Mouse (Mus musculus): ENCODE data around the gene Arl13b. TPM values are rescaled to one million over a fixed set of nuclear protein-coding genes. Genes with fewer than 3 reads are reported as not detected.

Gene Arl13b
- total and polyA plus RNA-seq, 3 experiments: 9.3 to 14.5 (median 10.9) TPM

GRCm38 (mm10) chr16:62778282-62778681 is 68.6 kb downstream of the Arl13b start:
- Histone ChIP-seq H3K36me3 (replicated peaks in 1 of 2; ENCODE audit: control insufficient read depth in 1 of 2, insufficient read depth in 1 of 2, low read length in 1 of 2) (peaks cover 30 to 82% of the 10 kb centered on the region in 2 experiments), H3K27ac (ENCODE audit: insufficient read depth, low read depth) (no peak overlapping the region), H3K27me3 (replicated peaks) (no peaks in the 10 kb centered on the region), H3K9me3 (replicated peaks; ENCODE audit: low read length) (no peaks in the 10 kb centered on the region), H3K4me1 (ENCODE audit: control insufficient read depth in 1 of 2, insufficient read depth in 2 of 2) (peaks cover 0 to 29% of the 10 kb centered on the region in 2 experiments; a peak in 2 of 4 replicates), H3K4me2 (ENCODE audit: insufficient read depth, low read depth, poor library complexity, severe bottlenecking) (no peak overlapping the region), H3K79me2 (replicated peaks; ENCODE audit: control insufficient read depth, extremely low read depth, insufficient read depth, poor library complexity, severe bottlenecking) (peaks cover 2% of the 10 kb centered on the region; the same call in 1 of the 2 replicates), H3K4me3 (replicated peaks in 1 of 3; ENCODE audit: low read depth in 2 of 3, low read length in 2 of 3, poor library complexity in 1 of 3) (no peak overlapping the region), H3K9ac (ENCODE audit: insufficient read depth, low read depth) (no peak overlapping the region)
- dilution Hi-C loops (cut with MboI; ENCODE audit: extremely low pct_ligation_motif_present, extremely low pct_unique_long_range_greater_than_20kb, low sequenced_read_pairs): no loop called here
- DNase-seq (ENCODE audit: extremely low read depth): no peak
- no peak for TF ChIP-seq NRF1 (IDR thresholded peaks at IDR 0.05; ENCODE audit: low read depth, low read length)
- no peak for TF ChIP-seq POLR2AphosphoS2 (IDR thresholded peaks at IDR 0.05; ENCODE audit: low read depth, low read length)
- no peak for TF ChIP-seq KAT2A (IDR thresholded peaks at IDR 0.05; ENCODE audit: insufficient replicate concordance, low read length)
- TF ChIP-seq MAX (IDR thresholded peaks at IDR 0.05; ENCODE audit: low read length): no peak
- TF ChIP-seq SIN3A (IDR thresholded peaks at IDR 0.05; ENCODE audit: low read length): no peak
- no peak for TF ChIP-seq CHD1 (IDR thresholded peaks at IDR 0.05; ENCODE audit: low read depth, low read length)
- TF ChIP-seq MYC (IDR thresholded peaks at IDR 0.05; ENCODE audit: low read depth, low read length): no peak
- no peak for TF ChIP-seq USF2 (conservative IDR thresholded peaks at IDR 0.05; ENCODE audit: low read depth, low read length)
- no peak for TF ChIP-seq MAFK (IDR thresholded peaks at IDR 0.05; ENCODE audit: insufficient replicate concordance, low read length)
- no peak for TF ChIP-seq PAX5 (IDR thresholded peaks at IDR 0.05; ENCODE audit: low read length)
- TF ChIP-seq E2F4 (IDR thresholded peaks at IDR 0.05; ENCODE audit: insufficient replicate concordance, low read depth, low read length): no peak
- no peak for TF ChIP-seq HCFC1 (IDR thresholded peaks at IDR 0.05; ENCODE audit: low read depth, low read length)
- TF ChIP-seq SMC3 (IDR thresholded peaks at IDR 0.05; ENCODE audit: low read depth, low read length): no peak
- TF ChIP-seq BHLHE40 (IDR thresholded peaks at IDR 0.05; ENCODE audit: low read depth, low read length): no peak
- no peak for TF ChIP-seq CTCF (conservative IDR thresholded peaks at IDR 0.05 in 1 of 2, IDR thresholded peaks at IDR 0.05 in 1 of 2; ENCODE audit: low read depth in 2 of 2, low read length in 2 of 2)
- no peak for TF ChIP-seq IRF4 (IDR thresholded peaks at IDR 0.05; ENCODE audit: low read depth, low read length)
- in situ Hi-C loops (cut with MboI; ENCODE audit: low pct_ligation_motif_present, low pct_unique_long_range_greater_than_20kb, low sequenced_read_pairs): no loop called here

- H3K27me3 ChIP-seq (replicated peaks): no peaks in the 10 kb centered on the region
- H3K9me3 ChIP-seq (replicated peaks; ENCODE audit: low read length): no peaks in the 10 kb centered on the region
- H3K79me2 ChIP-seq (replicated peaks; ENCODE audit: control insufficient read depth, extremely low read depth, insufficient read depth, poor library complexity, severe bottlenecking): no peaks in the 10 kb centered on the region
- H3K4me1 ChIP-seq (ENCODE audit: control insufficient read depth in 1 of 2, insufficient read depth in 2 of 2): peaks cover 0 to 18% of the 10 kb centered on the region in 2 experiments; a peak in 2 of 4 replicates
- H3K4me3 ChIP-seq (replicated peaks in 1 of 3; ENCODE audit: low read depth in 2 of 3, low read length in 2 of 3, poor library complexity in 1 of 3): no peak overlapping the region
- H3K4me2 ChIP-seq (ENCODE audit: insufficient read depth, low read depth, poor library complexity, severe bottlenecking): no peak overlapping the region
- dilution Hi-C loops (cut with MboI; ENCODE audit: extremely low pct_ligation_motif_present, extremely low pct_unique_long_range_greater_than_20kb, low sequenced_read_pairs): no loop called here
- no peak for DNase-seq (ENCODE audit: extremely low read depth)
- no peak overlapping the region for H3K9ac ChIP-seq (ENCODE audit: insufficient read depth, low read depth)
- no peak for TF ChIP-seq CTCF (conservative IDR thresholded peaks at IDR 0.05 in 1 of 2, IDR thresholded peaks at IDR 0.05 in 1 of 2; ENCODE audit: low read depth in 2 of 2, low read length in 2 of 2)
- no peak for TF ChIP-seq UBTF (IDR thresholded peaks at IDR 0.05; ENCODE audit: low read depth, low read length)
- TF ChIP-seq MYC (IDR thresholded peaks at IDR 0.05; ENCODE audit: low read depth, low read length): no peak
- no peak for TF ChIP-seq ZKSCAN1 (IDR thresholded peaks at IDR 0.05; ENCODE audit: borderline replicate concordance, low read depth, low read length)
- TF ChIP-seq MEF2A (IDR thresholded peaks at IDR 0.05; ENCODE audit: borderline replicate concordance, low read depth, low read length): no peak
- no peak for TF ChIP-seq HCFC1 (IDR thresholded peaks at IDR 0.05; ENCODE audit: low read depth, low read length)
- no peak overlapping the region for H3K27ac ChIP-seq (ENCODE audit: insufficient read depth, low read depth)
- H3K36me3 ChIP-seq (replicated peaks in 1 of 2; ENCODE audit: control insufficient read depth in 1 of 2, insufficient read depth in 1 of 2, low read length in 1 of 2): peaks cover 37 to 81% of the 10 kb centered on the region in 2 experiments
- in situ Hi-C loops (cut with MboI; ENCODE audit: low pct_ligation_motif_present, low pct_unique_long_range_greater_than_20kb, low sequenced_read_pairs): no loop called here
Observed at GRCm38 (mm10) chr16:62776034-62776433, 70.8 kb downstream of the Arl13b start.

Measured in CH12.LX (cell line).